Mouse (Mus musculus) CH12.LX (cell line): ENCODE measurements around the gene Fbxw8. TPM values are rescaled to one million over a fixed set of nuclear protein-coding genes. Genes with fewer than 3 reads are reported as not detected.

ENCODE experiments used
- DNase-seq: peaks from one replicate; pipeline ENCODE4 v3.0.0-alpha.2; 2013; ENCODE audit errors: extremely low read depth
- H3K27ac ChIP-seq: 2 replicates; pipeline ENCODE4 v1.5.1; 2012; ENCODE audit warnings: low read depth, mild to moderate bottlenecking, control low read depth, moderate library complexity; ENCODE audit not compliant: insufficient read depth
- H3K27me3 ChIP-seq: replicated peaks from 2 replicates; pipeline ENCODE3; 2012; ENCODE audit warnings: inconsistent platforms
- H3K36me3 ChIP-seq, 2 experiments: replicated peaks in 1 of 2; 2 replicates each; pipeline versions ENCODE3 to v1.6.1; 2012; ENCODE audit warnings: inconsistent platforms in 1 of 2, low read length in 1 of 2, mild to moderate bottlenecking in 1 of 2, mixed read lengths in 1 of 2, moderate library complexity in 1 of 2; ENCODE audit not compliant: control insufficient read depth in 1 of 2, insufficient read depth in 1 of 2
- H3K4me1 ChIP-seq, 2 experiments: 2 replicates each; pipeline ENCODE4 v1.6.1; 2012; ENCODE audit warnings: inconsistent platforms in 1 of 2, moderate library complexity in 1 of 2; ENCODE audit not compliant: insufficient read depth in 2 of 2, control insufficient read depth in 1 of 2
- H3K4me2 ChIP-seq: 2 replicates; pipeline ENCODE4 v1.6.1; 2012; ENCODE audit warnings: low read depth, mild to moderate bottlenecking, control low read depth; ENCODE audit not compliant: poor library complexity, insufficient read depth, severe bottlenecking
- H3K4me3 ChIP-seq, 3 experiments: fragments of 150-350 bp in 1 of 3; sonication (generic) in 1 of 3; replicated peaks in 1 of 3; 2 replicates each; pipeline versions ENCODE3 to v1.5.1; 2011 to 2012; ENCODE audit warnings: low read depth in 2 of 3, low read length in 2 of 3, mild to moderate bottlenecking in 2 of 3, moderate library complexity in 2 of 3, control low read depth in 1 of 3, improper control_type of control experiment in 1 of 3, inconsistent platforms in 1 of 3, mixed read lengths in 1 of 3; ENCODE audit not compliant: poor library complexity in 1 of 3
- H3K79me2 ChIP-seq: replicated peaks from 2 replicates; pipeline ENCODE4 v1.6.1; 2012; ENCODE audit warnings: mild to moderate bottlenecking, moderate library complexity; ENCODE audit not compliant: control insufficient read depth, poor library complexity, insufficient read depth, severe bottlenecking; ENCODE audit errors: extremely low read depth
- H3K9ac ChIP-seq: 2 replicates; pipeline ENCODE4 v1.6.1; 2012; ENCODE audit warnings: low read depth, mild to moderate bottlenecking, control low read depth, moderate library complexity; ENCODE audit not compliant: insufficient read depth
- H3K9me3 ChIP-seq: replicated peaks from 2 replicates; pipeline ENCODE3; 2012; ENCODE audit warnings: low read length, inconsistent platforms, mixed read lengths
- EP300 ChIP-seq: IDR thresholded peaks from 2 replicates; pipeline ENCODE4 v1.6.1; 2011; ENCODE audit warnings: low read length, improper control_type of control experiment
- JUN ChIP-seq: IDR thresholded peaks from 2 replicates; pipeline ENCODE4 v1.6.1; 2011; ENCODE audit warnings: low read depth, mild to moderate bottlenecking, low read length, improper control_type of control experiment, moderate library complexity; ENCODE audit not compliant: insufficient read depth
- KAT2A ChIP-seq: IDR thresholded peaks from 2 replicates; pipeline ENCODE4 v1.6.1; 2012; ENCODE audit warnings: low read length, improper control_type of control experiment, inconsistent platforms; ENCODE audit not compliant: insufficient replicate concordance
- MAZ ChIP-seq: IDR thresholded peaks from 2 replicates; pipeline ENCODE4 v1.6.1; 2012; ENCODE audit warnings: low read depth, mild to moderate bottlenecking, inconsistent platforms, low read length, improper control_type of control experiment, moderate library complexity
- MEF2A ChIP-seq: IDR thresholded peaks from 2 replicates; pipeline ENCODE4 v1.6.1; 2014; ENCODE audit warnings: low read depth, mild to moderate bottlenecking, inconsistent platforms, low read length, improper control_type of control experiment, borderline replicate concordance
- MXI1 ChIP-seq: IDR thresholded peaks from 2 replicates; pipeline ENCODE4 v1.6.1; 2011; ENCODE audit warnings: mild to moderate bottlenecking, low read depth, low read length, improper control_type of control experiment
- MYC ChIP-seq: IDR thresholded peaks from 2 replicates; pipeline ENCODE4 v1.6.1; 2011; ENCODE audit warnings: low read depth, mild to moderate bottlenecking, improper control_type of control experiment, low read length
- UBTF ChIP-seq: IDR thresholded peaks from 2 replicates; pipeline ENCODE4 v1.6.1; 2012; ENCODE audit warnings: low read depth, mild to moderate bottlenecking, inconsistent platforms, low read length, improper control_type of control experiment, moderate library complexity
- USF1 ChIP-seq: IDR thresholded peaks from 2 replicates; pipeline ENCODE4 v1.6.1; 2014; ENCODE audit warnings: low read depth, mild to moderate bottlenecking, inconsistent platforms, low read length, improper control_type of control experiment
- ZC3H11A ChIP-seq: IDR thresholded peaks from 2 replicates; pipeline ENCODE4 v1.6.1; 2012; ENCODE audit warnings: low read depth, mild to moderate bottlenecking, inconsistent platforms, low read length, improper control_type of control experiment
- ZKSCAN1 ChIP-seq: IDR thresholded peaks from 2 replicates; pipeline ENCODE4 v1.6.1; 2012; ENCODE audit warnings: low read depth, inconsistent platforms, low read length, improper control_type of control experiment, borderline replicate concordance
- ZNF384 ChIP-seq: IDR thresholded peaks from 2 replicates; pipeline ENCODE4 v1.6.1; 2012; ENCODE audit warnings: low read depth, low read length, improper control_type of control experiment, inconsistent platforms
- dilution Hi-C: fragments of 300-500 bp; cut with MboI; formaldehyde crosslinking; loops from 2 replicates; pipeline ENCODE4 v1.14.3; 2020; ENCODE audit warnings: low sequenced_read_pairs; ENCODE audit not compliant: extremely low pct_unique_long_range_greater_than_20kb, extremely low pct_ligation_motif_present
- in situ Hi-C: fragments of 300-500 bp; cut with MboI; formaldehyde crosslinking; loops from 3 replicates; pipeline ENCODE4 v1.14.3; 2019; ENCODE audit warnings: low sequenced_read_pairs, low pct_ligation_motif_present, low pct_unique_long_range_greater_than_20kb, mixed read lengths
- polyA plus RNA-seq: library from polyadenylated mRNA; unstranded; fragments of >175 nt; gene quantifications from 2 replicates; pipeline ENCODE4 v1.2.1, GENCODE M21; 2012; ENCODE audit warnings: low read depth; ENCODE audit not compliant: insufficient read length
- total RNA-seq, 2 experiments: library from RNA; depleted of rRNA; stranded (reverse); fragments of 300-350 nt in 1 of 2; fragments of >200 nt in 1 of 2; gene quantifications; 2 replicates each; pipeline ENCODE4 v1.2.3; 2012 to 2014

The Fbxw8 gene
- total and polyA plus RNA-seq, 3 experiments = 41.7 to 50.9 (median 47.3) TPM

DNA sequence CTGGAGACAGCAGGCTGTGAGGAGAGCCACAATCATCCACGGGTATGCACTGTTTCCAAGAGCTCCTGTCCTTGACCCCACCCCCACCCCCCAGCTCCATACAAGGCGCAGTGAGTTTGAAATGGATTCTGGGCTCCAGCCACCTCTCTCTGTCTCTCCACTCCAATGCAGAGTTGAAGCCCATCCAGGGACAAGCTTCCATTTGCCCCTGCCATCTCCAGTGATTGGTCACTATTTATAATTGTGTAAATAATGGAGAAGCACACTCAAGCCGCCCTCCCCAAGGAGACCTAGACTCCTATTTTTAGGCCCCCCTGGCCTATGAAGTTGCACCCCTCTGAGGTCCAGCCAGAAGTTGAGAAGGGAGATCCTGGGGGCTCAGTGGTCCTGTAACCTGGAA, 132.2 kb downstream of the Fbxw8 start:
- no peaks in the 10 kb centered on the region for H3K79me2 ChIP-seq
- dilution Hi-C loops = no loop called here
- H3K27ac ChIP-seq = no peak overlapping the region
- no peak overlapping the region for H3K4me3 ChIP-seq
- H3K4me1 ChIP-seq = no peaks in the 10 kb centered on the region
- in situ Hi-C loops = no loop called here
- no peaks in the 10 kb centered on the region for H3K36me3 ChIP-seq
- no peak overlapping the region for H3K9ac ChIP-seq
- no peak overlapping the region for H3K4me2 ChIP-seq
- TF ChIP-seq MYC (no peak), ZNF384 (no peak)
- peaks cover 14% of the 10 kb centered on the region for H3K9me3 ChIP-seq
- peaks cover 7% of the 10 kb centered on the region for H3K27me3 ChIP-seq
- no peak for DNase-seq

DNA sequence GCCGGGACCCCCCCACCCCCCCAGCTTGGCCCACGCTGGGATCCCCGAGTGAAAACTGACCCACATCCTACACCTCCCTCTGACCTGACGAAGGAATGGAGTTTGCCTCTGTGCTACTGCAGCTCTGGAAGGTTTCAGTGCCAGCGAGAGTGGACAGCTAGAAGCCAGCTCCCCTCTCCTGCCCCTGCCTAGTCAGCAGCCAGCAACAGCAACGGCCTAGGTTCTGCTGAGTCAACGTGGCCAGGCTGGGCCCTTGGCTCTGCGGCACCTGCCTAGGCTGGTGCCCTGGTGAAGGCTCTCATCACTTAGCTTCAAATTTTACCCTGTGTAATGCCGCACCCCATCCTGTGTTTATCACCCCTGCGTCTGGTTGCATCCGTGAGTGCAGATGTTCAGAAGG, 135.4 kb downstream of the Fbxw8 start:
- Histone ChIP-seq H3K79me2 (no peaks in the 10 kb centered on the region), H3K9ac (no peak overlapping the region), H3K4me3 (no peak overlapping the region)
- in situ Hi-C loops = no loop called here
- TF ChIP-seq MEF2A = no peak
- no peak for TF ChIP-seq KAT2A
- TF ChIP-seq MXI1 = no peak
- TF ChIP-seq JUN = no peak
- TF ChIP-seq, all 38 proteins: peak for 0
- DNase-seq = no peak
- no peak overlapping the region for H3K4me2 ChIP-seq
- H3K9me3 ChIP-seq = no peaks in the 10 kb centered on the region
- dilution Hi-C loops = no loop called here
- no peak overlapping the region for H3K27ac ChIP-seq
- no peaks in the 10 kb centered on the region for H3K36me3 ChIP-seq
- H3K4me1 ChIP-seq = no peaks in the 10 kb centered on the region
- peaks cover 7% of the 10 kb centered on the region for H3K27me3 ChIP-seq

GRCm38 (mm10) chr5:118017527-118017926, 137.7 kb downstream of the Fbxw8 start:
- Histone ChIP-seq H3K4me3 (no peak overlapping the region), H3K27ac (no peak overlapping the region), H3K36me3 (no peaks in the 10 kb centered on the region), H3K9ac (no peak overlapping the region), H3K79me2 (no peaks in the 10 kb centered on the region), H3K4me2 (no peak overlapping the region), H3K4me1 (no peaks in the 10 kb centered on the region), H3K9me3 (no peaks in the 10 kb centered on the region), H3K27me3 (peaks cover 7% of the 10 kb centered on the region)
- TF ChIP-seq USF1 (no peak), MAZ (no peak), ZC3H11A (no peak), MEF2A (no peak), KAT2A (no peak), EP300 (no peak), UBTF (no peak), ZKSCAN1 (no peak), JUN (no peak)
- in situ Hi-C loops = no loop called here
- DNase-seq = no peak
- dilution Hi-C loops = no loop called here
